Mouse (Mus musculus) neural tube, embryonic 11.5 days (tissue): ENCODE data around the gene Lypd6. TPM values are rescaled to one million over a fixed set of nuclear protein-coding genes. Genes with fewer than 3 reads are reported as not detected.

ENCODE experiments used
- ATAC-seq: fragments of 200-750 bp; cut with Nextera tagmentation; 2 replicates; pipeline ENCODE4 v1.8.0; 2017; ENCODE audit warnings: moderate number of reproducible peaks, mild to moderate bottlenecking, moderate TSS enrichment, moderate library complexity; ENCODE audit not compliant: insufficient read depth, low FRiP score, low TSS enrichment
- DNase-seq: peaks from one replicate; pipeline ENCODE4 v3.0.0-alpha.2; 2015; ENCODE audit warnings: low spot score
- H3K27ac ChIP-seq: fragments of 300-500 bp; sonication (generic); 2 replicates; pipeline ENCODE4 v1.5.1; 2014; ENCODE audit warnings: low read depth, mild to moderate bottlenecking, low read length
- H3K27me3 ChIP-seq: fragments of 300-500 bp; sonication (generic); 2 replicates; pipeline ENCODE4 v1.6.1; 2014; ENCODE audit warnings: mild to moderate bottlenecking, low read length, mixed read lengths; ENCODE audit not compliant: control insufficient read depth, insufficient read depth
- H3K36me3 ChIP-seq: fragments of 300-500 bp; sonication (generic); 2 replicates; pipeline ENCODE4 v1.6.1; 2014; ENCODE audit warnings: mild to moderate bottlenecking, low read length, moderate library complexity, mixed read lengths; ENCODE audit not compliant: control insufficient read depth, insufficient read depth
- H3K4me1 ChIP-seq: fragments of 300-500 bp; sonication (generic); 2 replicates; pipeline ENCODE4 v1.6.1; 2014; ENCODE audit warnings: low read length, mixed read lengths; ENCODE audit not compliant: control insufficient read depth, insufficient read depth
- H3K4me2 ChIP-seq: fragments of 300-500 bp; sonication (generic); 2 replicates; pipeline ENCODE4 v1.6.1; 2014; ENCODE audit warnings: low read depth, mild to moderate bottlenecking, moderate library complexity
- H3K4me3 ChIP-seq: fragments of 300-500 bp; sonication (generic); 2 replicates; pipeline ENCODE4 v1.5.1; 2014; ENCODE audit warnings: low read depth, low read length
- H3K9ac ChIP-seq: fragments of 300-500 bp; sonication (generic); 2 replicates; pipeline ENCODE4 v1.6.1; 2014; ENCODE audit warnings: mild to moderate bottlenecking, low read length
- H3K9me3 ChIP-seq: fragments of 300-500 bp; sonication (generic); 2 replicates; pipeline ENCODE4 v1.6.1; 2016; ENCODE audit warnings: low read length; ENCODE audit not compliant: control insufficient read depth
- WGBS: fragments of 180-500 bp; shearing (Covaris S2); extraction: QIAGEN DNeasy Blood & Tissue Kit; methylation state at CpG from one replicate; pipeline ENCODE4 v1.1.7; 2014; 5-methylcytosine and 5-hydroxymethylcytosine counted together
- polyA plus RNA-seq: library from polyadenylated mRNA; unstranded; fragments of >200 nt; fragmentation: Nextera tagmentation; extraction: Ambion mirVana; gene quantifications from 2 replicates; pipeline ENCODE4 v1.2.1, GENCODE M21; 2014

Gene Lypd6
- polyA plus RNA-seq, 1 experiment from 2014 or later: 6.2 TPM

- ATAC-seq (no peak), DNase-seq (no peak)
- no peaks in the 10 kb centered on the region; the same call in 1 of the 2 replicates for H3K36me3 ChIP-seq
- no peak overlapping the region for H3K4me3 ChIP-seq
- WGBS: 88% methylated on average over 1 of the region's 1 CpGs
- no peak overlapping the region for H3K4me2 ChIP-seq
- no peak overlapping the region for H3K27ac ChIP-seq
- no peaks in the 10 kb centered on the region for H3K9me3 ChIP-seq
- H3K27me3 ChIP-seq: no peaks in the 10 kb centered on the region
- H3K4me1 ChIP-seq: peaks cover 7% of the 10 kb centered on the region; the same call in 1 of the 2 replicates
- no peak overlapping the region for H3K9ac ChIP-seq
Measured at GRCm38 (mm10) chr2:50101152-50101450, 34.9 kb downstream of the Lypd6 start.

GRCm38 (mm10) chr2:50103850-50104503 is 37.7 kb downstream of the Lypd6 start:
- Histone ChIP-seq H3K27ac (no peak overlapping the region), H3K27me3 (no peaks in the 10 kb centered on the region), H3K9ac (no peak overlapping the region), H3K4me1 (peaks cover 7% of the 10 kb centered on the region; the same call in 1 of the 2 replicates), H3K9me3 (no peaks in the 10 kb centered on the region), H3K4me2 (no peak overlapping the region), H3K4me3 (no peak overlapping the region), H3K36me3 (no peaks in the 10 kb centered on the region; the same call in 1 of the 2 replicates)
- DNase-seq (no peak), ATAC-seq (no peak)
- 73% methylated on average over 7 of the region's 7 CpGs for WGBS

GRCm38 (mm10) chr2:50105590-50105989 is 39.4 kb downstream of the Lypd6 start:
- Histone ChIP-seq H3K9me3 (no peaks in the 10 kb centered on the region), H3K27me3 (no peaks in the 10 kb centered on the region), H3K4me2 (no peak overlapping the region), H3K4me3 (no peak overlapping the region), H3K4me1 (peaks cover under 1% of the 10 kb centered on the region; the same call in 1 of the 2 replicates), H3K36me3 (no peaks in the 10 kb centered on the region; the same call in 1 of the 2 replicates), H3K9ac (no peak overlapping the region), H3K27ac (no peak overlapping the region)
- 70% methylated on average over 3 of the region's 3 CpGs for WGBS
- DNase-seq: no peak
- ATAC-seq: no peak

GRCm38 (mm10) chr2:50105992-50106391 is 39.8 kb downstream of the Lypd6 start:
- Histone ChIP-seq H3K9me3 (no peaks in the 10 kb centered on the region), H3K4me3 (no peak overlapping the region), H3K4me2 (no peak overlapping the region), H3K36me3 (no peaks in the 10 kb centered on the region; the same call in 1 of the 2 replicates), H3K4me1 (no peaks in the 10 kb centered on the region), H3K9ac (no peak overlapping the region), H3K27ac (no peak overlapping the region), H3K27me3 (no peaks in the 10 kb centered on the region)
- WGBS: 89% methylated on average over 3 of the region's 3 CpGs
- ATAC-seq (no peak), DNase-seq (no peak)

DNA sequence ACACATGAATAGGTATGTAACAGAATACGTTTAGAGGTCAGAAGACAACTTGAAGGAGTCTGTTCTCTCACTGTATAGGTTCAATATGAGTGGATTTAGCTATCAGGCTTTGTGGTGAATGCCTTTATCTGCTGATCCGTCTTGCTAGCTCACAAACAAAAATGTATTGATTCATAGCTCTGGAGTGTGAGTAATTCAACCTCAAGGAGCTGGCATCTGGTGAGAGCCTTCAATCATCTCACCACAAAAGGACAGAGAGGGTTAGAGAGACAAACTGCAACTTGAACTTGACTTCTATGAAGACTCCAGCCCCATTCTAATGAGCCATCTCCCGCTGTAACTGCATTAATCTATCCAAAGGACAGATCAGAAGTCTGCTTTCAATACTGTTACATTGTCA is 40.6 kb downstream of the Lypd6 start:
- no peak for ATAC-seq
- no peak overlapping the region for H3K27ac ChIP-seq
- H3K4me1 ChIP-seq: no peaks in the 10 kb centered on the region; the same call in 1 of the 2 replicates

DNA sequence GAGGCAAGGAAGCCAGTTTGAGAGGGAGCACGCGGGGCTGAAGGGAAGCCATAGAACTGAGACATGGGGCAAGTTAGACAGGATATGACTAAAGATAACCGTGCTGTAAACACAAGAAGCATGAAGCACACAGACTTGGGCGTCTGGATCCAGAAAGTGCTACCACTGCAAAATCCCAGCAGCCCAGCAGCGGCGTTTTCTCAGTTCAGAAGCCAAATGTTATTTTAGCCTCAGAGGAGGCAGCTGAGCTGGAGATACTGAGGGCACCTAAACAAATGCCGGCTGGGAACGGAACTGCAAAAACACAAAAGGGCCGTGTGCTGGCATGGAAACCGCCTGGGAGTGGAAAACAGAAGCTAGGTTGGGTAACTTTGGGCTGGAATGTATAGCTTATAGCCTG is 43.9 kb downstream of the Lypd6 start:
- H3K4me1 ChIP-seq: no peaks in the 10 kb centered on the region; the same call in 1 of the 2 replicates
- no peak overlapping the region for H3K4me3 ChIP-seq
- H3K36me3 ChIP-seq: no peaks in the 10 kb centered on the region
- no peak overlapping the region for H3K9ac ChIP-seq
- H3K27ac ChIP-seq: no peak overlapping the region
- ATAC-seq (no peak), DNase-seq (no peak)
- H3K9me3 ChIP-seq: no peaks in the 10 kb centered on the region
- H3K27me3 ChIP-seq: no peaks in the 10 kb centered on the region
- 61% methylated on average over 10 of the region's 10 CpGs for WGBS
- H3K4me2 ChIP-seq: no peak overlapping the region

More for the DNA sequence above, 40.6 kb downstream of the Lypd6 start:
- 79% methylated on average over 3 of the region's 3 CpGs for WGBS
- Histone ChIP-seq H3K4me2 (no peak overlapping the region), H3K27me3 (no peaks in the 10 kb centered on the region), H3K36me3 (no peaks in the 10 kb centered on the region), H3K9ac (no peak overlapping the region), H3K9me3 (no peaks in the 10 kb centered on the region), H3K4me3 (no peak overlapping the region)
- DNase-seq: no peak

DNA sequence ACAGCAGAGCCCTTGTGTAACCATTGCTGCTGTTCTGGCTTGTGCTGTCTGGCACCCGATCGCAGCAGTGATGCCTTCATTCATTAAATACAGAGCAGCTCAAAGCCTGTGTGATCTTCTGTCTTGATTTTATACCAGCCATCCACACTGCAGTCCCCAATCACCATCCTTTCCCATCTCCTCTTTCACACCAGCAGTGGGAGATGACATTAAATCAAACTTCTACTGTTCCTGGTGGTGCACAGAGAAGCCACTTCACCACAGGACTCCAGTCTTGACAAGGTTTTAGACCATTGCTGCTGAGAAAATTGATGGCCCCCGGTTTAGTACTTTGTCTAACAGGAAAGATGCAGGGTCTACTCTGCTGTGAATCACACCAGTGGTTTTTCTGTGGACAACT is 44.9 kb downstream of the Lypd6 start:
- no peaks in the 10 kb centered on the region for H3K27me3 ChIP-seq
- 56% methylated on average over 3 of the region's 3 CpGs for WGBS
- no peaks in the 10 kb centered on the region for H3K36me3 ChIP-seq
- DNase-seq (no peak), ATAC-seq (peak; percentile 50)
- H3K9me3 ChIP-seq: no peaks in the 10 kb centered on the region
- no peak overlapping the region for H3K9ac ChIP-seq
- no peak overlapping the region for H3K4me3 ChIP-seq
- no peaks in the 10 kb centered on the region; the same call in 1 of the 2 replicates for H3K4me1 ChIP-seq
- no peak overlapping the region for H3K4me2 ChIP-seq
- no peak overlapping the region for H3K27ac ChIP-seq

DNA sequence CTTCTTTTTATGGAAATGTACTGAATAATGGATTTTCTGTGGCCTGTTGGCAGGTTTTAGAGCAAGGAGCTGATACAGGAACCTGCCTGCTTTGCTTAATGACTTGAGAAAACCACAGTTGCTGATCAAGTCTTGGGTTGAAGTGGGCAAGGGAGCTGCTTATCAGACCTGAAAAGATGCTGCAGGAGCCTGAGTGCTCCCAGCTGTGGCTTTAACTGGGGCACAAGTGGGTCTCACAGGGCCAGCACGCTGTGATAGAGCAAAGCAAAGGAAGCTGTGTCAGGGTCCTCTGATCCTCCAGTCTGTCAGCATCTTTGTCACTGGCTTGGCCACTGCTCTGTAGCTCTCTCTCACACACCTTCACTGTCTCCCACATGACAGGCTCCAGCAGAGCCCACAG is 45.4 kb downstream of the Lypd6 start:
- 78% methylated on average over 1 of the region's 1 CpGs for WGBS
- DNase-seq (no peak), ATAC-seq (no peak)
- Histone ChIP-seq H3K27me3 (no peaks in the 10 kb centered on the region), H3K9me3 (no peaks in the 10 kb centered on the region), H3K9ac (no peak overlapping the region), H3K4me1 (no peaks in the 10 kb centered on the region; the same call in 1 of the 2 replicates), H3K4me2 (no peak overlapping the region), H3K36me3 (no peaks in the 10 kb centered on the region), H3K4me3 (no peak overlapping the region), H3K27ac (no peak overlapping the region)

- H3K4me3 ChIP-seq: no peak overlapping the region
- no peaks in the 10 kb centered on the region for H3K27me3 ChIP-seq
- no peaks in the 10 kb centered on the region for H3K36me3 ChIP-seq
- no peaks in the 10 kb centered on the region; the same call in 1 of the 2 replicates for H3K4me1 ChIP-seq
- H3K9me3 ChIP-seq: no peaks in the 10 kb centered on the region
- WGBS: 96% methylated on average over 5 of the region's 5 CpGs
- H3K4me2 ChIP-seq: no peak overlapping the region
- no peak for ATAC-seq
- H3K27ac ChIP-seq: no peak overlapping the region
- H3K9ac ChIP-seq: no peak overlapping the region
- DNase-seq: no peak
Measured at GRCm38 (mm10) chr2:50112427-50112826, 46.2 kb downstream of the Lypd6 start.
